Mouse (Mus musculus) brain, adult 10 weeks (tissue): ENCODE data around the gene Cfap99. TPM values are rescaled to one million over a fixed set of nuclear protein-coding genes. Genes with fewer than 3 reads are reported as not detected.

Source experiments
- polyA plus RNA-seq: library from polyadenylated mRNA; stranded (reverse); fragments of 350-450 nt; fragmentation: Illumina TruSeq; extraction: RNeasy Lipid Tissue Mini Kit (QIAGEN cat#74804); gene quantifications from one replicate; pipeline ENCODE4 v1.2.3, GENCODE M21; 2015; ENCODE audit warnings: low read depth, low replicate concordance

Cfap99 gene
- 0.55 TPM for polyA plus RNA-seq

GRCm38 (mm10) chr5:34288154-34288716, at the start of gene Cfap99, which contains the start of gene Zfyve28:
Cfap99 (plus strand) TSS chr5:34288600.
Zfyve28 (minus strand) TSS chr5:34288449.

GRCm38 (mm10) chr5:34336097-34336774, 47.8 kb downstream of the Cfap99 start, which contains the start of gene Rnf4:
Rnf4 (plus strand) TSS chr5:34336289.

GRCm38 (mm10) chr5:34369341-34370021, 81.1 kb downstream of the Cfap99 start, which contains the start of gene Fam193a:
Fam193a (plus strand) TSS chr5:34369933.

Other genes starting within 250 kb of the Cfap99 start
- gene Poln, start 119.2 kb upstream of the Cfap99 start, polyA plus RNA-seq: 0.88 TPM
- gene Haus3, start 119.1 kb upstream of the Cfap99 start, polyA plus RNA-seq: 9.1 TPM
- gene Mxd4, start 100.9 kb upstream of the Cfap99 start, polyA plus RNA-seq: 48.8 TPM
- 25.5 TPM for gene Zfyve28, start 151 bp upstream of the Cfap99 start, polyA plus RNA-seq
- 83.7 TPM for gene Rnf4, start 47.7 kb downstream of the Cfap99 start, polyA plus RNA-seq
- gene Fam193a, start 81.3 kb downstream of the Cfap99 start, polyA plus RNA-seq: 18.7 TPM
- gene Tnip2, start 225.4 kb downstream of the Cfap99 start, polyA plus RNA-seq: 13.4 TPM
- 3.8 TPM for gene Sh3bp2, start 237.2 kb downstream of the Cfap99 start, polyA plus RNA-seq